Mouse (Mus musculus) liver, embryonic 15.5 days (tissue): ENCODE results near the gene Cactin. TPM values are rescaled to one million over a fixed set of nuclear protein-coding genes. Genes with fewer than 3 reads are reported as not detected.

Experiments
- ATAC-seq: fragments of 200-750 bp; cut with Nextera tagmentation; 2 replicates; pipeline ENCODE4 v1.8.0; 2017; ENCODE audit warnings: moderate number of reproducible peaks, mild to moderate bottlenecking, moderate library complexity; ENCODE audit not compliant: insufficient read depth
- H3K27ac ChIP-seq: fragments of 300-500 bp; sonication (generic); replicated peaks from 2 replicates; pipeline ENCODE4 v1.5.1; 2015; ENCODE audit warnings: mild to moderate bottlenecking, inconsistent platforms
- H3K27me3 ChIP-seq: fragments of 300-500 bp; sonication (generic); 2 replicates; pipeline ENCODE4 v1.6.1; 2015; ENCODE audit warnings: mild to moderate bottlenecking, inconsistent platforms
- H3K36me3 ChIP-seq: fragments of 300-500 bp; sonication (generic); replicated peaks from 2 replicates; pipeline ENCODE4 v1.6.1; 2015; ENCODE audit warnings: moderate library complexity, mild to moderate bottlenecking, inconsistent platforms
- H3K4me1 ChIP-seq: fragments of 300-500 bp; sonication (generic); replicated peaks from 2 replicates; pipeline ENCODE4 v1.6.1; 2015; ENCODE audit warnings: inconsistent platforms
- H3K4me2 ChIP-seq: fragments of 300-500 bp; sonication (generic); 2 replicates; pipeline ENCODE4 v1.6.1; 2015; ENCODE audit warnings: moderate library complexity, mild to moderate bottlenecking, inconsistent platforms
- H3K4me3 ChIP-seq: fragments of 300-500 bp; sonication (generic); replicated peaks from 2 replicates; pipeline ENCODE4 v1.5.1; 2015; ENCODE audit warnings: mild to moderate bottlenecking, inconsistent platforms
- H3K9ac ChIP-seq: fragments of 300-500 bp; sonication (generic); 2 replicates; pipeline ENCODE4 v1.6.1; 2015; ENCODE audit warnings: moderate library complexity, mild to moderate bottlenecking, inconsistent platforms
- H3K9me3 ChIP-seq: fragments of 300-500 bp; sonication (generic); replicated peaks from 2 replicates; pipeline ENCODE4 v1.6.1; 2016; ENCODE audit warnings: inconsistent platforms
- WGBS: fragments of 180-500 bp; shearing (Covaris S2); methylation state at CpG from one replicate; pipeline ENCODE4 v1.1.7; 2015; ENCODE audit warnings: mixed read lengths; ENCODE audit not compliant: insufficient replicate concordance; 5-methylcytosine and 5-hydroxymethylcytosine counted together
- polyA plus RNA-seq: library from polyadenylated mRNA; unstranded; fragments of >200 nt; fragmentation: Nextera tagmentation; extraction: Ambion mirVana; gene quantifications from 2 replicates; pipeline ENCODE4 v1.2.1, GENCODE M21; 2015

Cactin gene
- polyA plus RNA-seq, 1 experiment from 2014 or later: 24.3 TPM

- H3K9me3 ChIP-seq: no peaks in the 10 kb centered on the region
- H3K4me1 ChIP-seq: peaks cover 77% of the 10 kb centered on the region
- H3K27ac ChIP-seq: no peak overlapping the region
- no peak overlapping the region for H3K4me2 ChIP-seq
- H3K4me3 ChIP-seq: no peak overlapping the region
- 43% methylated on average over 8 of the region's 8 CpGs for WGBS
- peaks cover 25% of the 10 kb centered on the region for H3K36me3 ChIP-seq
- no peak overlapping the region for H3K9ac ChIP-seq
- peaks cover 66% of the 10 kb centered on the region for H3K27me3 ChIP-seq
- ATAC-seq: no peak
These were observed 23.7 kb downstream of the Cactin start for GRCm38 (mm10) chr10:81344421-81345161.

DNA sequence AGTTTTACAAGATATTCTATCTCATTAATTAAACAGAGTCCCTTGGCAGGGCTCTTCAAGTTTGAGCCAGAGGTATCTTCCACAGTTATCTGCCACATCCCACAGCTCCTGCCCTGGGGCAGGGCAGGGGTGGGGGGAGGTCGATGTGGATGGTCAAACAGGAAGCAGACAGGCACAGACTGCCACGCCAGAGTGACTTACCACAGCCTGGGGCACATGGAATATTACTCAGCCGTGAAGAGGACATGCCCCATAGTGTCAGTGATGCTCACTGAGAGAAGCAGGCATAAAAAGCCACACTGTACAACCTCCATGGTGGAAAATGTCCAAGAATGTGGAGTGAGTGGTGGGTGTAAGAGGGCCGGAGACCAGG lies 24.2 kb downstream of the Cactin start:
- no peak for ATAC-seq
- Histone ChIP-seq H3K9me3 (no peaks in the 10 kb centered on the region), H3K4me3 (no peak overlapping the region), H3K4me2 (no peak overlapping the region), H3K4me1 (peaks cover 81% of the 10 kb centered on the region), H3K36me3 (peaks cover 25% of the 10 kb centered on the region), H3K27me3 (peaks cover 63% of the 10 kb centered on the region), H3K9ac (no peak overlapping the region), H3K27ac (no peak overlapping the region)
- 50% methylated on average over 4 of the region's 4 CpGs for WGBS

DNA sequence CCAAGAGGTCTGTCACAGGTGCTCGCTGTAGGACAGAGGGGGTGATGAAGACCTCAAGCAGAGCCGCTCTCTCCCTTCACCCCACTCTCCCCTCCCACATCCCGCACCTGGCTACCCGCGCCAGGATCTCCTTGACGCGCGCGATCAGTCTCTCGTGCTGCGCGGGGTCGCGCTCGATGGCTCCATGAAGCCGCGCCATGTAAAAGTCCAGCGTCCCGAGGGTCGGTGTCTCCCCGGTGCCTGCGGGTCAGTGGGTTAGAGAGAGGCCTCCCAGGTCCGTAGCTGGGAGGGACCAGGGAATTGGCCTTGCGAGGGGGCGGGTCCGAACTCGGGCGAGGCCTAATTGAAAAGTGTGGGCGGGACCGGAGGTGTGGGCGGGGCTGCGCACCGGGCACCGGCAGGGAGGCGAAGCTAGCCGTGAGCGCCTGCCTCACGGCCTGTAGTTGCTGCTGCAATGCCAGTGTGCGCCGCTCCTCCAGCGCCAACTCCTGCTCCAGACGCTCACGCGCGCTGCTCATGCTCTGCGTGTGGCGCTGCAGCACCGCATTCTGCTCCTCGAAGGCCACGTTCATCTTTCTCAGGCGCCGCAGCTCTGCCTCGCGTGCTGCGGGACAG lies 25.7 kb downstream of the Cactin start:
- H3K36me3 ChIP-seq: peaks cover 25% of the 10 kb centered on the region
- peaks cover 50% of the 10 kb centered on the region for H3K27me3 ChIP-seq
- peak overlapping the region; percentile 57; the same call in 1 of the 2 replicates for H3K27ac ChIP-seq
- 13% methylated on average over 55 of the region's 55 CpGs for WGBS
- H3K4me1 ChIP-seq: peaks cover 75% of the 10 kb centered on the region
- peak overlapping the region; percentile 82 for H3K4me2 ChIP-seq
- peak overlapping the region; percentile 33; the same call in 1 of the 2 replicates for H3K9ac ChIP-seq
- ATAC-seq: 0 out of 2 replicates have a peak, but pooled peaks have one; percentile 1
- peak overlapping the region; percentile 49 for H3K4me3 ChIP-seq
- no peaks in the 10 kb centered on the region for H3K9me3 ChIP-seq

DNA sequence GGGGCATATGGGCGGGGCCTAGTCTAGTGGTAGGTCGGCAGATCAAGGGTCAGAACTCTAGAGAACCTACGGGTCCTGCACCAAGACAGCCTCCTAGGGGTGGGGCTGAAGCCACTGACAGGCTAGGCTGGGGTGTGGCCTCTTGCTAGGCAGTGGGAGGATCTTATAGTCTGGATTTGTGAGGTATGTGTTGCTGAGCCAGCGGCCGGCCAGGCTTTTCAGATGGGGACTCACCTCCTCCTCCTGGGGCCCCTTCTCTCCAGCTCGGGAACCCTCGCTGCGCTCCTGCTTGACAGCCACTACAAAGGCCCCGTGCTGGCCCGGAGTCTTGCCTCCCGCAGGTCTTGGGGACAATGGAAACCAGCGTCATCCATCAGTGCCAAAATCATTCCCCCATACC lies 28.2 kb downstream of the Cactin start:
- H3K36me3 ChIP-seq: peaks cover 25% of the 10 kb centered on the region
- H3K27me3 ChIP-seq: peaks cover 24% of the 10 kb centered on the region
- peak overlapping the region; percentile 90 for H3K4me3 ChIP-seq
- peak overlapping the region; percentile 90 for H3K27ac ChIP-seq
- H3K9me3 ChIP-seq: no peaks in the 10 kb centered on the region
- peak overlapping the region; percentile 96 for H3K4me2 ChIP-seq
- peak overlapping the region; percentile 96 for H3K9ac ChIP-seq
- 6% methylated on average over 12 of the region's 12 CpGs for WGBS
- peak; percentile 19; the same call in 1 of the 2 replicates for ATAC-seq
- H3K4me1 ChIP-seq: peaks cover 76% of the 10 kb centered on the region

DNA sequence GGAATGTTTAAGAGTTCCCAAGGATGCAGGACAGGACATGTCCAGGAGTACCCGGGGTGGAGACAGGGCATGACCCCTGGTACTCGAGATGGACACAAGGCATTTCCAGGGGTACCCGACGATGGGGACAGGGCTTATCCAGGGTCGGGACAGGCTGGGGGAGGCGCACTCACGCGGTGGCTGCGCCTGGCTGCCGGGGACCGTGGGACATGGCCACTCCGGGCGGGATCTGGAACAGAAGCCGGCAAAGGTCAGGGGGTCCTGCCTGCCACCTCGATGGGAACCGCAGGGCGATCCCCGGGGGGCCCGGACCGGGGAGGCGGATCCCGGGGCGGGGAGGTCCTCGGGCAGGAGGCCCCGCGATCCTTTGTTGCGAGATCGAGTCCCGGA lies 29.1 kb downstream of the Cactin start:
- Histone ChIP-seq H3K9me3 (no peaks in the 10 kb centered on the region), H3K27me3 (peaks cover 16% of the 10 kb centered on the region), H3K36me3 (peaks cover 25% of the 10 kb centered on the region), H3K4me3 (peak overlapping the region; percentile 90), H3K9ac (peak overlapping the region; percentile 96), H3K4me1 (peaks cover 77% of the 10 kb centered on the region), H3K4me2 (peak overlapping the region; percentile 96), H3K27ac (peak overlapping the region; percentile 90)
- 1% methylated on average over 29 of the region's 29 CpGs for whole genome bisulfite sequencing
- ATAC-seq: peak; percentile 5

GRCm38 (mm10) chr10:81350351-81351063 lies 29.6 kb downstream of the Cactin start, which contains the start of gene Hmg20b:
Hmg20b (minus strand) TSS chr10:81350480.
- H3K4me2 ChIP-seq: peak within 1 kb of the TSS; percentile 96
- peak within 1 kb of the TSS; percentile 96 for H3K9ac ChIP-seq
- H3K9me3 ChIP-seq: no peaks in the 10 kb centered on the region
- peak; percentile 91 for ATAC-seq
- H3K4me3 ChIP-seq: peak within 1 kb of the TSS; percentile 90
- peaks cover 11% of the 10 kb centered on the region for H3K27me3 ChIP-seq
- peak within 1 kb of the TSS; percentile 90 for H3K27ac ChIP-seq
- under 1% methylated on average over 54 of the region's 54 CpGs for WGBS
- H3K4me1 ChIP-seq: peaks cover 79% of the 10 kb centered on the region
- peaks cover 25% of the 10 kb centered on the region for H3K36me3 ChIP-seq

DNA sequence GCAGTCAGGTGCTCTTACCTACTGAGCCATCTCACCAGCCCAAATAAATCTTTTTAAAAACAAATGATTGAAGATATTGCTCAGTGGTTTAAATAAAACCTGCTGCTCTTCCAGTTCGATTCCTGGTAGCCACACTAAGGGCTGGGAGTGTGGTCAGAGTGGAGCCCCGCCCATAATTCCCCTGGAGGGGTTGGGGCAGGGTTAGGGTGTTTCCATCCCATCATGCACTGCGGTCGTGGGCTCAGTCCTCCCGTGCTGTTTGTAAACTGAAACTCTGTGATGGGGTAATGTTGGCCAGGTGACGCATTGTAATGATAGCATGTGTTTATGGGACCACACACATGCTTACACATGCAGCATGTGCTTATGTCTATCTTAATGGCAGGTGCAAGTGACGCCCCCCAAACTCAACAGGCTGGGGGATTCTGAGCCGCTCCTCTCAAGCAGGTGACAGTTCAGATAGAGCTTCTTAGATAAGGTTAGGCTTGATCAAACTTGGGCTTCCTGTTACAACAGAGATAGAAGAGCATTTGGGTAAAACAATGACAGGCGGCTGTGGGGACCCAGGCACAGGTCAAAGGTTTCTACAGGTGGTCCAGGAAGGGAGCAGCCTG lies 30.9 kb downstream of the Cactin start:
- Histone ChIP-seq H3K4me2 (peak overlapping the region; percentile 80), H3K9ac (peak overlapping the region; percentile 52), H3K27ac (peak overlapping the region; percentile 83), H3K9me3 (no peaks in the 10 kb centered on the region), H3K27me3 (no peaks in the 10 kb centered on the region), H3K4me1 (peaks cover 82% of the 10 kb centered on the region), H3K36me3 (peaks cover 19% of the 10 kb centered on the region), H3K4me3 (peak overlapping the region; percentile 90)
- 4% methylated on average over 9 of the region's 9 CpGs for WGBS
- no peak for ATAC-seq

DNA sequence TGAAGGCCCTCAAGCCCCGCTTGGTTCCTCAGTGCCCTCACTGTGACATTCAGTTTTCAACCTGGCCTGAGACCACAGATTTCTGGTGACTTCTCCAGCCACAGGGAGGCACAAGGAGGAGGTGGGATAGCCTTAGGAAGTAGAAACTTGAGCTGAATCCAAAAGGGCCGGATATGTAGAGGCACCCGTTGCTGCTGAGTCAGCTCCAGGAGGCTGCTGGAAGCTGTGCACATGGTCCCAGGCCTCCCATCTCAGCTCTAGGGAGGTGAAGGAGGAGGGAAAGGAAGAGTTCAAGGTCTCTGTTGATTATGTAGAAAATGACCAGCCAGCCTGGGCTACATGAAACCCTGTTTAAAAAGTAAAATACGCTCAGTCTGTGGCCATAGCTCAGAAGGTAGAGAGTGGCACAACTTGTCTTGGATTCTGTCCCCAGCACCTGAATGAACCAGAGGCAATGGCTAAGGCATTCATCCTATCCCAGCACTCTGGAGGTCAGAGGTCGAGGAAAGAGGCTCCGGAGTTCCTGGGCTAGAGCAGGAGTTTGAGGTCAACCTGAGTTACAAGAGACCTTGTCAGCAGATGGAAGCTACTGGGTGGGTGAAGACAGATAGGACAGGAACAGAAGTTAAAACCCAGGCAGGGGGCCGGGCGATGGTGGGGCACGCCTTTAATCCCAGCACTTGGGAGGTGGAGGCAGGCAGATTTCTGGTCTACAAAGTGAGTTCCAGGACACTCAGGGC lies 34.0 kb downstream of the Cactin start:
- no peaks in the 10 kb centered on the region for H3K9me3 ChIP-seq
- no peak overlapping the region; the same call in 1 of the 2 replicates for H3K27ac ChIP-seq
- peaks cover 78% of the 10 kb centered on the region for H3K4me1 ChIP-seq
- 70% methylated on average over 9 of the region's 9 CpGs for WGBS
- H3K4me2 ChIP-seq: no peak overlapping the region
- H3K4me3 ChIP-seq: no peak overlapping the region
- no peak overlapping the region for H3K9ac ChIP-seq
- H3K27me3 ChIP-seq: no peaks in the 10 kb centered on the region
- ATAC-seq: no peak
- peaks cover 6% of the 10 kb centered on the region for H3K36me3 ChIP-seq

- Histone ChIP-seq H3K36me3 (peaks cover 12% of the 10 kb centered on the region), H3K27ac (no peak overlapping the region), H3K4me3 (no peak overlapping the region), H3K9me3 (no peaks in the 10 kb centered on the region), H3K9ac (no peak overlapping the region), H3K4me1 (peaks cover 82% of the 10 kb centered on the region), H3K4me2 (no peak overlapping the region), H3K27me3 (no peaks in the 10 kb centered on the region)
- 46% methylated on average over 4 of the region's 4 CpGs for WGBS
- no peak for ATAC-seq
These were observed 34.6 kb downstream of the Cactin start for GRCm38 (mm10) chr10:81355533-81355932.

DNA sequence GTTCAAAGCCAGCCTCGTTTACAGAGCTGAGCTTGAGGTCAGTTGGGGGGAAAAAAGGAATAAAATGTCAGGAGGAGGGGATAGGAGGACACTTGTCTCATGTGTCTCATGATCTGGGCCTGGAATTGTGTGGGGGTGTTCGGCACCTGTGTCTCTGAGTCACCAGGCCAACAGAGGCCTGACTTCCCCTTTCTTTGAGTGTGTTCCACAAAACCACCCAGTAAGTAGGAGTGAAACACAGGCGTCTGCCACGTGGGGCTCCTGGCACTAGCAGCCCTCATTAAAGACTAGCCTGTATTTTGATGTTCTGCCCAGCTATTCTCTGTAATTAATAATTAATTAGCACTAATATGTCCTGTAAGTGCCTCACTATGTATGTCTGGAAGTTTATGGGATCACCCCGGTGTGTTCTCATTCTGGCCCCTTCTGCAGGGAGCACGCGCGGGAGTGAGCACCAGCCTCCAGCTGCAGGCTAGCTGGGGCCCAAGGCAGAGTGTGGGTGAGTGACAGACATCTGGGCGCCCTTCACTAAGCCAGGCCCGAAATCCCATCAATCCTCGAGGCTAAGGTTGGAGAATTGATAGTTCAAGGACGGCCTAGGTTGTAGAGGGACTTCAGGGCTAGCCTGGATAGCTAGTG lies 35.6 kb downstream of the Cactin start:
- Histone ChIP-seq H3K4me3 (peak overlapping the region; percentile 97), H3K4me2 (peak overlapping the region; percentile 97), H3K27me3 (no peaks in the 10 kb centered on the region), H3K36me3 (peaks cover 21% of the 10 kb centered on the region), H3K4me1 (peaks cover 84% of the 10 kb centered on the region), H3K9ac (peak overlapping the region; percentile 100), H3K27ac (peak overlapping the region; percentile 74), H3K9me3 (no peaks in the 10 kb centered on the region)
- ATAC-seq: no peak
- 26% methylated on average over 12 of the region's 12 CpGs for WGBS
